Mouse (Mus musculus): Measurements from ENCODE around the gene Mfsd13b.
"Not testable (repeated sequence)": the region's sequence is repeated elsewhere in the genome, so short reads cannot be mapped to it uniquely, and the experiment has no call there.

DNA sequence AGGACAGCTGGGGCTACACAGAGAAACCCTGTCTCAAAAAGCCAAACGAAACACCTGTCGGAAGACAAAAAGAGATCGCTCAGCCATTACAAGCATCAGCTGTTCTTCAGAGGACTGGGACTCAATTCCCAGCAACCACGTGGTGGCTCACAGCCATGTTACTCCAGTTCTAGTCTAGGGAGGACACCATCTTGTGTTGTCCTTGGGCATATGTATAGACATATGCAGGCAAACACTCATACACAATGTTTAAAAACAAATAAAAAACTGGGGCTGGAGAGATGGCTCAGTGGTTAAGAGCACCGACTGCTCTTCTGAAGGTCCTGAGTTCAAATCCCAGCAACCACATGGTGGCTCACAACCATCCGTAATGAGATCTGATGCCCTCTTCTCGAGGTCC is 28.7 kb upstream of the Mfsd13b start:
- TF ChIP-seq CTCF, EP300 (IDR thresholded peaks at IDR 0.05; ENCODE audit: low read depth): not testable (repeated sequence)

Measured in liver, postnatal 0 days (tissue).